Mouse (Mus musculus) layer of hippocampus, adult 9-11 months (tissue): ENCODE results near the gene Col13a1.
A peak's percentile ranks its signal among the peaks of the same experiment; 100 is the strongest.

Experiments used
- DNase-seq: peaks from one replicate; pipeline ENCODE4 v3.0.0; 2022

The Col13a1 gene

GRCm38 (mm10) chr10:61894564-61894963, 84.3 kb downstream of the Col13a1 start:
- DNase-seq: no peak

DNA sequence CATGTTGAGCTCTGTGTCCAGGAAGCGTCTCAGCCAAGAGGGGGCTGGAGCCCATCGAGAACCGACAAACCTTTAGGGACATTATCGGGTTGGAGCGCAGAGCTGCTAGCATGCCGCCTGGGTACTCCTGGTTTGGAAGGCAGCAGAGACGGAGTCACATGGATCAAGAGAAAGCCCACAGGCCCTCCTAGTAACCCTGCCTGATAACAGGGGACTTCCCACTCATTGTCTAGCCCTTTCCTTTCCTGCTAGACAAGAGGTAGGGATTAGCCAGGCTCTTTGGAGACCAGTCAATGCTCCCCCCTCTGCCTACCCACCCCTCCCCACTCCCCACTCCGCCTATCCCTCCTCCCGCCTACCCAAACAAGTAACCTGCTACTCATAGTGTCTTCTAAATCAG, 87.8 kb downstream of the Col13a1 start:
- DNase-seq: no peak

DNA sequence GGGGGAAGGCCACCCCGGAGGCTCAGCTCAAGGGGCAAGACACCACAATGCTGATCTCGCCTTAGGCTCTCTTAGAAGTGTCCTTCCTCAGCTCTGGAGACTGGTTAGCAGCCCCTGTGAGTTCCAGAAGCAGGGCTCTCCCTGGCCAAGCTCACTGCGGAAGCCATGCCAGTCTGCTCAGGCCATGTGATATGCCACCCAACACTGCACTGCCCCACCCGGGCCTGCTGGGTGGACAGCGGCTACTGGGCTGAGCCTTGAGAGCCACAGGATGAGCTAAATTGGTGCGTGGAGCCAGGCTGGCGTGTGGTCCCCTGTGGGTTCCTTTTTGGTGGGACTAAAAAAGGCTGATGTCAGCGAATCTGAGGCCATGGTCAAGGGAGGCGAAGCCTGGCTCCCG, 88.6 kb downstream of the Col13a1 start:
- DNase-seq: no peak

DNA sequence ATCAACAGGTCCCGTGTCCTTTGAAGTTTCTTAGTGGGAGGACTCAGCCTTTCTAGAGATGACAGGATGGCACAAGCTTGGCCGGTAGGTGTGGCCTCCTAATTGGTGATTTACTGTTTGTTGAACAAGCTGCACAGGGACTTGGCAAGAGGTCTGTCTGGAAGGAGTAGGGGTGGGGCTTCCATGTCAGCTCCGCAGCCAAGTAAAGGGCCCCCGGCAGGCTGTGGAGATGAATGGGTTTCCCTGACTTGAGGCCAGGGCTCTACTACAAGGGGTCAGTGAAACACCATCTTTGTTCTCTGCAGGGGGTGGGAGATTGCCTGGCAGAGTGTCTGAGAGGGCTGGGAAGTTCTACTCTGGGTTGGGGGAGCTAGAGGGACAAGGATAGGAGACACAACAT, 99.5 kb downstream of the Col13a1 start:
- peak; percentile 2 for DNase-seq

DNA sequence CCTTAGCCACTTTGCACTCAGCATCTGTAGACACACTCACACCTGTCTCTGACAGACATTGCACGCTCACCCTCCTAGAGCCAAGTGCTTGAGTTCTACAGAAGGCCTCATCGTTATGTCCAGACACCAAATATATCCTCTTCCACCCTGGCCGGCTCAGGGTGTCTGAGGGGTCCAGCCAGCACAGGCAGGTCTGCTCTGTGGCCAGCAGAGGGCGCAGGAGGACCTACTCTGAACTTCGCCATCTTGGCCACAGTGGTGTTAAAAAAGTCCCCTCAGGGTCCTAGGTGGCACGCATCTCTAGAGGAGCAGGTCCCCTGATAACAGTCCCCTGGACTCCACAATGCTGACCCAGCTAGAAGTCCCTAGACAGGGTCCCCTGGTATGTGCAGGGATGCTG, 101.1 kb downstream of the Col13a1 start:
- DNase-seq: peak; percentile 4

DNA sequence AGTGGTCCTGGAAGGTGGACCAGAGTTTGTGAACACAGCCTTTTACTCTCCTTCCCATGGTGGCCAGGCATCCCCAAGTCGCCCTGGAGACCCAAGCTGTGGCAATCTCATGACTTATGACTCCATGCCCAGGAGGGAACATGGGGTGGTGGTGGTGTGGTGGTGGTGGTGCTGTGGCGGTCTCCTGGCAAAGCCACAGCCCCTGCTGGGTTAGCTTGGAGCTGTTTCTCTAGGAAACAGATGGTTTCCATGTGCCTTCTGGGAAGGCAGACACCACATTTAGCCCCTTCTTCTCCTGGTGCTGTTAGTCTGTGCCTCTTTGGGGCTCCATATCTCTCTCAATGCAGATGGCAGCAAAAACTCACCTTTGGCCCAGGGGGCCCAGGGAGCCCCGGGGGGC, 109.1 kb downstream of the Col13a1 start:
- DNase-seq: no peak

DNA sequence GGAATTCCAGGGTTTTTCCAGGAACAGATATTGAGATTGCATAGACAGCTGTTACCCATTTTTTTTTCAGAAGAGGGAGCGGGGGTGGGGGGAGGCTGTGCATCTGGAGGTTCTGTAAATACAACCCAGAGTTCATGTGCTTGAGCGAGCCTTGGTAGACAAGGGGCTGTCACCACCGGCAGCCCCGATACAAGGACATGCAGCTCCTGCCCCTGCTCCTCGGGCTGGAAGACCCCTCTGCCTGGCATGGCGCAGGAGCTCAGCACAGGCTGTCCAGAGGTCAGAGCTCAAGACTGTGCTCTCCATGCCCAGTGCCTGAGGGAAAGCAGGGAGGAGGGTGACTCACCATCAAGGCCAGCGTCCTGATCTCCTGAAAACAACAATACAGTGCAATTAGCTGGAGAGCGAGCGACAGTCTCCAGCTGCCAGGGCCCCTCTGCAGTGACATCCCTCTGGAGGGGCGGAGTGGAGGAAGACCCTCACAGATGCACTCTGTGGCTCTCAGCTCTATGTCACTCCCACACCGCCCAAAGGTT, 112.8 kb downstream of the Col13a1 start:
- DNase-seq: no peak

GRCm38 (mm10) chr10:61859451-61859850, 119.5 kb downstream of the Col13a1 start:
- DNase-seq: no peak

DNA sequence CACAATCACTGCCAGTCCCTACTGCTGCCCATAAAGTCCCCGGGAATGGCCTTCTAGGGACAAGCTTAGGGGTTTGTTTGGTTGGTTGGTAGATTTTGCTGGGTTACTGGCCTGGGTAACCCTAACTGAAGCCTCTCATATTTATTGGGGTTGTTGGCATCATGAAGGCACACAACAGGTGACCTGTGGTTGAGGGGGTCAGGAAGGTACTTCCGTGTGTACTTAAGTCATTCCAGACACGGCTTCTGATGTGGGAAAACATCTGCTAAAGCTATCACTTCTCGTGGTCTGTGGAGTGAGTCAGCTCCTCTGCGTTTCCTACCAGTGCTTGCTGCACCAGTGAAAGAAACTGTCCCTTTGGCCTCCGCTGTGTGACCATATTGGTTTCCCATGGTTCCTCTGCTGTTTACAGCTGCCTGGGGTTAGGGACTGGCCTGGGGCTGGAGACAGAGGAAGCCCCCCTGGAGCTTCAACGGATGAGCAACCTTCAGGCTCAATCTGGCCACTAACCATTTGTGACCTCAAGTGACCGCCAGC, 123.7 kb downstream of the Col13a1 start:
- DNase-seq: no peak

GRCm38 (mm10) chr10:61852824-61853223, 126.1 kb downstream of the Col13a1 start:
- DNase-seq: no peak

DNA sequence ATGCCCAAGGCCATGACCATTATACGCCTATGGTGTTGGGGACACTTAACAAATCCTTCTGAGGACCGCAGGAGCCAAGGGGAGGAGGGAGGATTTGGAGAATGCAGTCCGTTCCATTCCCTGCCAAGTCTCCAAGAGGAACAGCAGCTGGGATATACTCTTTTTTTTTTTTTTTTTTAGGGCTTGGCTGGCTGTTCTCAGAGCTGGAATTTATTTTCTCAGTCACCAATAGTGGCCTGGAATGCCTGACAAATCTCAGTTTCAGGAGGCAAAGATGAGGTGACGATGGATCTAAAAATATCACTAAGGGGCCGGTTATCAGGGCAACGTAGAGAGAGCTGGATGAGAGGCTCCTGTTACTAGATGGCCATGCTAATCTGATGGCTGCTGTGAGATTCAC, 130.4 kb downstream of the Col13a1 start:
- DNase-seq: no peak

- no peak for DNase-seq
Measured at GRCm38 (mm10) chr10:61845476-61845875, 133.4 kb downstream of the Col13a1 start.

- no peak for DNase-seq
Measured at GRCm38 (mm10) chr10:61844475-61844874, 134.4 kb downstream of the Col13a1 start.

- DNase-seq: no peak
Measured at GRCm38 (mm10) chr10:61842261-61842660, 136.6 kb downstream of the Col13a1 start.

DNA sequence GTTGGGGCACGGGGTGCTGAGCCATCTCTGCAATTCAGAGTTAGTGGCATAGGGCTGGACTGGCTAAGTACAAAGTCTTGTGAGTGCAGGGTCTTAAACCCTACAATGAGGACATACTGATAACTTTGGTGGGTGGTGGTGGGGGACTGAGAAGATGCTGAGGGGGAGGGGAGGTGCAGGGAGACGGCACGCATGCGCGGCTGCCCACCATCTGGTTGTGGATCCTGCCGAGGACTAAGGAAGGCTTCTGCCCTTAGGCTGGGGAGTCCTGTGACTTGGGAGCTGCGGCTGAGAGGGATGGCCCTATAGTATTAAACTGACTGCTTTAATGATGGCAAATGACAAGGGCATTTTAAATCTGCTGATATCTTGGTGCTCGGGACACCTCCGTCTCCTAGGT, 139.6 kb downstream of the Col13a1 start:
- no peak for DNase-seq

- DNase-seq: peak; percentile 8
Measured at GRCm38 (mm10) chr10:61838769-61839168, 140.1 kb downstream of the Col13a1 start.

GRCm38 (mm10) chr10:61837286-61837685, 141.6 kb downstream of the Col13a1 start:
- DNase-seq: no peak

GRCm38 (mm10) chr10:61834288-61834687, 144.6 kb downstream of the Col13a1 start:
- DNase-seq: no peak

GRCm38 (mm10) chr10:61832713-61833112, 146.2 kb downstream of the Col13a1 start:
- DNase-seq: no peak

GRCm38 (mm10) chr10:61831741-61832140, 147.2 kb downstream of the Col13a1 start:
- no peak for DNase-seq

GRCm38 (mm10) chr10:61831251-61831650, 147.7 kb downstream of the Col13a1 start:
- DNase-seq: no peak

DNA sequence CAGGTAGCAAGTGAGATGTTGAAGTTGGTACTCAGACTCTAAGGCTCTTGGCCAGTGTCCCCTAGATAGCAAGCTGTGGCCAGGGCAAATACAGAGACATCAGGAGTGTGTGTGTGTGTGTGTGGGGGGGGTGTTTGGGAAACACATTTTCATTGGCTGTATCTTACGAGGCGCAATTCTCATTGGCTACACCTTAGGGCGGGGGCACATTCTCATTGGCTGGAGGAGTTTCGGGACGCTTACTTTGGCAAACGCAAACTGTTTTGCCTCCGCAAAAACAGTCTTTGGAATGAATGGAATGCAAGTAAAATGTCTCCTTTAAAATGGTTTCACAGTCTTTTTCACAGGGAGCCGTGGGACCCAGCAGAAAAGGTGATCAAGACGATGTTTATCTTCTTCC, 148.1 kb downstream of the Col13a1 start:
- DNase-seq: no peak

- no peak for DNase-seq
Measured at GRCm38 (mm10) chr10:61829046-61829445, 149.9 kb downstream of the Col13a1 start.

DNA sequence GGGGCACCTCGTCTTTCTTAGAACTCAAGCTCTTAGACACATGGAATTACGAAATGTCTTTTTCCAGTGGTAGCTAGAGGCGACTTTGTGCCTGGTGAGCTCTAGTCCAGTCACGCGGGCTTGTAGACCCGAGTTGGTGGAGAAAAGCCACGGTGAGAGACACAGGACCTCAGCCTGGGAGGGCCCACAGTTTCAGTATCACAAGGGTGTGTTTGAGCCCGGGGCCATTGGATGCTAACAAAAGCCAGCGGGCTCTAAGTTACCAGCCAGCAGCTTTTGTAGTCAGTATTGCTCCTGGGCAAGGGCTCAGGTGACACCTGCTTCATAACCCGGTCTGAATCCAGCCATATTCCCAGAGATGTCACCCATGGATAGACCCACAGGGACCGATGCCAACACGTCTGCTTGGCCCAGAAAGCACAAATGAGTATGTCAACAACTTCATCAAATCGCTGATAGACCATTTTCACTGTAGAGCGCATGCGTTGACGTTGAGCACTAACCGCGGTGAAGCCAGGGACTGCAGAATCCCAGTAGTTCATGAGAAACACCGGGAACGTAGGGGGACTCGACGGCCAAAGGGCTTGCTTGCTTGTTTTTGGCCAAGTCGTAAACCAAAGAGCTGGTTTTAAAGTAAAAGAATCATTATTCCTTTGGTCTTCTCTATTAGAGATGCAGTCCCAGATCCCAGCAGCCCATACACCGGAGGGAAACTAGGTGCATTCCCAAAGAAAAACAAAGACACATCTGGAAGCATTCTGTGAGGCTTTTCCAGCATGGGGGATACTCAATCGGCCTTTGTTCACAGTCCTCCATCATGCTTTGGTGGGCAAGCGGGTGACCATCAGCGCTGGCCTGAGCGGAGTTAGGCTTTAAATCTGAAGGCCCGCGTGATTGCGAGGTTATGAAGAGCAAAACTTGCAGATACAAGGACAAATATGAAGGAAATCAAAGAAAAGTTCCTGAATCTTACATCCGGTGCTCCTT, 150.7 kb downstream of the Col13a1 start:
- no peak for DNase-seq
